Mouse (Mus musculus) neural tube, embryonic 11.5 days (tissue): ENCODE results near the gene Efcab6. TPM values are rescaled to one million over a fixed set of nuclear protein-coding genes. Genes with fewer than 3 reads are reported as not detected.

Experiments
- ATAC-seq: fragments of 200-750 bp; cut with Nextera tagmentation; 2 replicates; pipeline ENCODE4 v1.8.0; 2017; ENCODE audit warnings: moderate number of reproducible peaks, mild to moderate bottlenecking, moderate TSS enrichment, moderate library complexity; ENCODE audit not compliant: insufficient read depth, low FRiP score, low TSS enrichment
- DNase-seq: peaks from one replicate; pipeline ENCODE4 v3.0.0-alpha.2; 2015; ENCODE audit warnings: low spot score
- H3K27ac ChIP-seq: fragments of 300-500 bp; sonication (generic); 2 replicates; pipeline ENCODE4 v1.5.1; 2014; ENCODE audit warnings: low read depth, mild to moderate bottlenecking, low read length
- H3K27me3 ChIP-seq: fragments of 300-500 bp; sonication (generic); 2 replicates; pipeline ENCODE4 v1.6.1; 2014; ENCODE audit warnings: mild to moderate bottlenecking, low read length, mixed read lengths; ENCODE audit not compliant: control insufficient read depth, insufficient read depth
- H3K36me3 ChIP-seq: fragments of 300-500 bp; sonication (generic); 2 replicates; pipeline ENCODE4 v1.6.1; 2014; ENCODE audit warnings: mild to moderate bottlenecking, low read length, moderate library complexity, mixed read lengths; ENCODE audit not compliant: control insufficient read depth, insufficient read depth
- H3K4me1 ChIP-seq: fragments of 300-500 bp; sonication (generic); 2 replicates; pipeline ENCODE4 v1.6.1; 2014; ENCODE audit warnings: low read length, mixed read lengths; ENCODE audit not compliant: control insufficient read depth, insufficient read depth
- H3K4me2 ChIP-seq: fragments of 300-500 bp; sonication (generic); 2 replicates; pipeline ENCODE4 v1.6.1; 2014; ENCODE audit warnings: low read depth, mild to moderate bottlenecking, moderate library complexity
- H3K4me3 ChIP-seq: fragments of 300-500 bp; sonication (generic); 2 replicates; pipeline ENCODE4 v1.5.1; 2014; ENCODE audit warnings: low read depth, low read length
- H3K9ac ChIP-seq: fragments of 300-500 bp; sonication (generic); 2 replicates; pipeline ENCODE4 v1.6.1; 2014; ENCODE audit warnings: mild to moderate bottlenecking, low read length
- H3K9me3 ChIP-seq: fragments of 300-500 bp; sonication (generic); 2 replicates; pipeline ENCODE4 v1.6.1; 2016; ENCODE audit warnings: low read length; ENCODE audit not compliant: control insufficient read depth
- WGBS: fragments of 180-500 bp; shearing (Covaris S2); extraction: QIAGEN DNeasy Blood & Tissue Kit; methylation state at CpG from one replicate; pipeline ENCODE4 v1.1.7; 2014; 5-methylcytosine and 5-hydroxymethylcytosine counted together
- polyA plus RNA-seq: library from polyadenylated mRNA; unstranded; fragments of >200 nt; fragmentation: Nextera tagmentation; extraction: Ambion mirVana; gene quantifications from 2 replicates; pipeline ENCODE4 v1.2.1, GENCODE M21; 2014

Efcab6 gene
- polyA plus RNA-seq, 1 experiment from 2014 or later: 0.41 TPM

DNA sequence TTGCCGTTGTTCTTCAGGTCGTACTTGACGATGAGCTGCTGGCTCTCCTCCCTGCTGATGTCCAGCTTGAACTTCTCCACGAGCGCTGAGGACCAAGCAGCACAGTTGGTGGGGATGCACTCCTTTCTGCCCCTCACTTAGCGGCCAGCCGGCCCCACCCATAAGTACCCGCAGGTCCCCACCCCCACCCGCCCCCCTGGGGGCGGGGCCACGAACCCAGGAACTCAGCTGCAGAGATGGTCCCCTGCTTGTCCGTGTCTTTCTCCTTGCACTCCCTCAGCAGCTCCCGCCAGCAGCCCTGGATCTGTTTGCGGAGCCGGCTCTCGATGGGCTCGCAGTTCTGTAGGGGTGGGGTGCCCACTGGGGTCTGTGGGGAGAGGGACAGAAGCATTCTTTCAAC is 194.2 kb downstream of the Efcab6 start:
- WGBS: 5% methylated on average over 17 of the region's 17 CpGs
- no peak overlapping the region for H3K4me3 ChIP-seq
- DNase-seq: no peak

GRCm38 (mm10) chr15:83865626-83866025 is 199.6 kb downstream of the Efcab6 start:
- ATAC-seq: no peak
- H3K27ac ChIP-seq: no peak overlapping the region
- WGBS: 90% methylated on average over 5 of the region's 5 CpGs

More for the DNA sequence above, 194.2 kb downstream of the Efcab6 start:
- Histone ChIP-seq H3K4me1 (0 out of 2 replicates have a peak, but pooled peaks cover 3% of the 10 kb centered on the region), H3K27ac (no peak overlapping the region), H3K9me3 (no peaks in the 10 kb centered on the region), H3K9ac (no peak overlapping the region), H3K27me3 (no peaks in the 10 kb centered on the region), H3K4me2 (peak overlapping the region; percentile 21; the same call in 1 of the 2 replicates), H3K36me3 (no peaks in the 10 kb centered on the region)
- ATAC-seq: no peak

DNA sequence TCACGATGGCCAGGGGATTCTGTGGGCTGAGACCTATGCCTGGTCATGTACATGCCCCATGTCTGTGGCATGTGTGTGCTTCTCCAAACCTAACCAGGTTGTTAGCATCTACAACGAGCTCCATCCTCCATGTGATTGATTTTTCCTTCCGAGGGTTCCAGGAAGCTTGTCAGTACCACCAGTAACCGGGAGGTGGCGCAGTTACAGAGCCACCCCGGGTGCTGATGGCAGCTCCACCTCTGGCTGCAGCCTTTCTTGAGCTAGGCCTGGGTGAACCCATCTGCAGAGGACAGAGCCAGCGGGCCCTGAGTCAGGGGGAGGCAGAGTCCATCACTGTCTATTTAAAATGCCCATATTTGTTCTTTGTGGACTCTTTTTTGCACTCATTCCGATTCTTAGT is 208.1 kb downstream of the Efcab6 start:
- WGBS: 19% methylated on average over 8 of the region's 8 CpGs
- ATAC-seq (no peak), DNase-seq (peak; percentile 78)
- H3K9me3 ChIP-seq: no peaks in the 10 kb centered on the region
- H3K36me3 ChIP-seq: no peaks in the 10 kb centered on the region
- no peak overlapping the region for H3K9ac ChIP-seq
- no peaks in the 10 kb centered on the region for H3K27me3 ChIP-seq
- H3K4me3 ChIP-seq: no peak overlapping the region
- no peaks in the 10 kb centered on the region for H3K4me1 ChIP-seq
- H3K27ac ChIP-seq: no peak overlapping the region
- no peak overlapping the region for H3K4me2 ChIP-seq

More at GRCm38 (mm10) chr15:83865626-83866025, 199.6 kb downstream of the Efcab6 start:
- Histone ChIP-seq H3K36me3 (no peaks in the 10 kb centered on the region), H3K27me3 (no peaks in the 10 kb centered on the region), H3K4me3 (no peak overlapping the region), H3K9ac (no peak overlapping the region), H3K9me3 (no peaks in the 10 kb centered on the region), H3K4me2 (no peak overlapping the region), H3K4me1 (no peaks in the 10 kb centered on the region)
- no peak for DNase-seq

GRCm38 (mm10) chr15:83853400-83853811 is 211.8 kb downstream of the Efcab6 start:
- no peaks in the 10 kb centered on the region for H3K9me3 ChIP-seq
- DNase-seq: no peak
- ATAC-seq: no peak
- H3K4me3 ChIP-seq: no peak overlapping the region
- H3K9ac ChIP-seq: no peak overlapping the region
- H3K36me3 ChIP-seq: no peaks in the 10 kb centered on the region
- no peaks in the 10 kb centered on the region for H3K27me3 ChIP-seq
- no peaks in the 10 kb centered on the region for H3K4me1 ChIP-seq
- WGBS: 75% methylated on average over 5 of the region's 5 CpGs
- no peak overlapping the region for H3K27ac ChIP-seq
- no peak overlapping the region for H3K4me2 ChIP-seq

GRCm38 (mm10) chr15:83848193-83848592 is 217.0 kb downstream of the Efcab6 start:
- Histone ChIP-seq H3K4me3 (no peak overlapping the region), H3K9me3 (no peaks in the 10 kb centered on the region), H3K9ac (no peak overlapping the region), H3K36me3 (no peaks in the 10 kb centered on the region), H3K4me2 (no peak overlapping the region), H3K27me3 (no peaks in the 10 kb centered on the region), H3K4me1 (peaks cover 6% of the 10 kb centered on the region; the same call in 1 of the 2 replicates), H3K27ac (no peak overlapping the region)
- ATAC-seq (no peak), DNase-seq (no peak)
- WGBS: 71% methylated on average over 9 of the region's 9 CpGs

- H3K27ac ChIP-seq: no peak overlapping the region
- no peaks in the 10 kb centered on the region for H3K9me3 ChIP-seq
- no peak overlapping the region for H3K4me2 ChIP-seq
- peaks cover 6% of the 10 kb centered on the region; the same call in 1 of the 2 replicates for H3K4me1 ChIP-seq
- WGBS: 86% methylated on average over 4 of the region's 4 CpGs
- no peak for DNase-seq
- no peak overlapping the region for H3K9ac ChIP-seq
- H3K4me3 ChIP-seq: no peak overlapping the region
- ATAC-seq: no peak
- H3K36me3 ChIP-seq: no peaks in the 10 kb centered on the region
- no peaks in the 10 kb centered on the region for H3K27me3 ChIP-seq
Measured at GRCm38 (mm10) chr15:83847512-83847911, 217.7 kb downstream of the Efcab6 start.

GRCm38 (mm10) chr15:83846592-83846991 is 218.6 kb downstream of the Efcab6 start:
- no peak for DNase-seq

GRCm38 (mm10) chr15:83845734-83846133 is 219.4 kb downstream of the Efcab6 start:
- Histone ChIP-seq H3K9me3 (no peaks in the 10 kb centered on the region), H3K27me3 (no peaks in the 10 kb centered on the region), H3K9ac (no peak overlapping the region), H3K4me3 (no peak overlapping the region), H3K4me2 (no peak overlapping the region), H3K36me3 (no peaks in the 10 kb centered on the region), H3K27ac (no peak overlapping the region), H3K4me1 (peaks cover 6% of the 10 kb centered on the region; the same call in 1 of the 2 replicates)
- WGBS: 50% methylated on average over 11 of the region's 11 CpGs
- no peak for ATAC-seq
- DNase-seq: no peak

More at GRCm38 (mm10) chr15:83846592-83846991, 218.6 kb downstream of the Efcab6 start:
- H3K4me3 ChIP-seq: no peak overlapping the region
- no peak overlapping the region for H3K27ac ChIP-seq
- ATAC-seq: no peak
- H3K9me3 ChIP-seq: no peaks in the 10 kb centered on the region
- no peak overlapping the region for H3K4me2 ChIP-seq
- H3K9ac ChIP-seq: no peak overlapping the region
- H3K27me3 ChIP-seq: no peaks in the 10 kb centered on the region
- 44% methylated on average over 8 of the region's 8 CpGs for WGBS
- peaks cover 6% of the 10 kb centered on the region; the same call in 1 of the 2 replicates for H3K4me1 ChIP-seq
- H3K36me3 ChIP-seq: no peaks in the 10 kb centered on the region

- no peak overlapping the region for H3K27ac ChIP-seq
- no peak for DNase-seq
Measured at GRCm38 (mm10) chr15:83842915-83843789, 222.0 kb downstream of the Efcab6 start.

More at GRCm38 (mm10) chr15:83842915-83843789, 222.0 kb downstream of the Efcab6 start:
- ATAC-seq: no peak
- no peaks in the 10 kb centered on the region for H3K9me3 ChIP-seq
- no peak overlapping the region for H3K4me2 ChIP-seq
- no peak overlapping the region for H3K4me3 ChIP-seq
- no peaks in the 10 kb centered on the region for H3K27me3 ChIP-seq
- no peaks in the 10 kb centered on the region for H3K36me3 ChIP-seq
- 38% methylated on average over 22 of the region's 22 CpGs for WGBS
- peaks cover 6% of the 10 kb centered on the region; the same call in 1 of the 2 replicates for H3K4me1 ChIP-seq
- H3K9ac ChIP-seq: no peak overlapping the region
